24 mouse cellular contexts compared by ENCODE assay signal in genomic region chr5:101216837-101217571, GRCm38 (mm10).
DNase-seq lines count a peak whose midpoint lies in the region; ATAC-seq and TF ChIP-seq lines count a peak whose summit lies in the region.
"Had no signal": no experiment of that assay in that cellular context is flagged by ENCODE, and none has a peak within 500 bp of the region (broad histone marks: within the 10 kb centered on the region; RNA-seq: fewer than 3 reads in every experiment).

No protein-coding gene starts in this region.

- TF ChIP-seq POLR2A in embryonic fibroblast, embryonic 13.5 days (IDR thresholded peaks at IDR 0.05; ENCODE audit: low read depth, low read length) = no peak

- 90% methylated on average over 10 of the region's 10 CpGs for WGBS in midbrain, embryonic 10.5 days
- WGBS in kidney, embryonic 16.5 days = 87% methylated on average over 10 of the region's 10 CpGs
- 88% methylated on average over 10 of the region's 10 CpGs for WGBS in forebrain, embryonic 10.5 days

- H3K4me3 ChIP-seq in embryonic fibroblast, embryonic 13.5 days (ENCODE audit: insufficient read depth, low read length) = no peak overlapping the region
- no peak overlapping the region for H3K4me3 ChIP-seq in midbrain, embryonic 10.5 days
- H3K4me3 ChIP-seq in kidney, embryonic 16.5 days (ENCODE audit: low read length) = no peak overlapping the region
- no peak overlapping the region for H3K4me3 ChIP-seq in forebrain, embryonic 10.5 days
- H3K4me3 ChIP-seq: erythroblast, embryonic 14.5 days; heart, adult 2 months; heart, embryonic 10.5 days; hindbrain, embryonic 12.5 days; hindbrain, embryonic 15.5 days; intestine, embryonic 15.5 days had no signal

- H3K27me3 ChIP-seq in midbrain, embryonic 10.5 days (ENCODE audit: low read depth, poor library complexity, severe bottlenecking) = no peaks in the 10 kb centered on the region
- no peaks in the 10 kb centered on the region for H3K27me3 ChIP-seq in kidney, embryonic 16.5 days (ENCODE audit: insufficient read depth, low read length)
- no peaks in the 10 kb centered on the region for H3K27me3 ChIP-seq in forebrain, embryonic 10.5 days (ENCODE audit: poor library complexity, severe bottlenecking)
- H3K27me3 ChIP-seq: hindbrain, embryonic 12.5 days; hindbrain, embryonic 15.5 days; intestine, embryonic 15.5 days had no signal

- H3K9ac ChIP-seq in kidney, embryonic 16.5 days (replicated peaks; ENCODE audit: low read length) = no peak overlapping the region
- H3K9ac ChIP-seq: forebrain, postnatal 0 days; hindbrain, embryonic 12.5 days; hindbrain, embryonic 15.5 days; intestine, embryonic 15.5 days had no signal

- no peaks in the 10 kb centered on the region for H3K36me3 ChIP-seq in midbrain, embryonic 10.5 days
- no peaks in the 10 kb centered on the region for H3K36me3 ChIP-seq in kidney, embryonic 16.5 days (ENCODE audit: insufficient read depth, low read length)
- no peaks in the 10 kb centered on the region for H3K36me3 ChIP-seq in forebrain, embryonic 10.5 days (replicated peaks)
- H3K36me3 ChIP-seq: heart, embryonic 10.5 days; hindbrain, embryonic 12.5 days; hindbrain, embryonic 15.5 days; intestine, embryonic 15.5 days had no signal

- H3K4me1 ChIP-seq in embryonic fibroblast, embryonic 13.5 days (ENCODE audit: control insufficient read depth, insufficient read depth, low read length) = no peaks in the 10 kb centered on the region
- no peaks in the 10 kb centered on the region for H3K4me1 ChIP-seq in midbrain, embryonic 10.5 days
- H3K4me1 ChIP-seq in kidney, embryonic 16.5 days (ENCODE audit: insufficient read depth, low read length) = no peaks in the 10 kb centered on the region
- no peaks in the 10 kb centered on the region for H3K4me1 ChIP-seq in forebrain, embryonic 10.5 days
- H3K4me1 ChIP-seq: heart, embryonic 10.5 days; hindbrain, embryonic 12.5 days; hindbrain, embryonic 15.5 days; intestine, embryonic 15.5 days had no signal

- ATAC-seq in kidney, embryonic 16.5 days (ENCODE audit: low FRiP score, low TSS enrichment) = no peak
- ATAC-seq: forebrain, embryonic 14.5 days; forebrain, postnatal 0 days; intestine, embryonic 15.5 days had no signal

- peak overlapping the region; percentile 10; the same call in 1 of the 2 replicates for H3K27ac ChIP-seq in embryonic fibroblast, embryonic 13.5 days (ENCODE audit: insufficient read depth, low read length)
- no peak overlapping the region for H3K27ac ChIP-seq in midbrain, embryonic 10.5 days (replicated peaks)
- H3K27ac ChIP-seq in kidney, embryonic 16.5 days (ENCODE audit: low read length) = no peak overlapping the region
- H3K27ac ChIP-seq in forebrain, embryonic 10.5 days = no peak overlapping the region
- H3K27ac ChIP-seq: heart, adult 2 months; heart, embryonic 10.5 days; hindbrain, embryonic 12.5 days; hindbrain, embryonic 15.5 days; intestine, embryonic 15.5 days had no signal

- TF ChIP-seq CTCF in embryonic fibroblast, embryonic 13.5 days (IDR thresholded peaks at IDR 0.05; ENCODE audit: borderline replicate concordance, insufficient read depth, low read length) = no peak

- H3K4me2 ChIP-seq in kidney, embryonic 16.5 days (replicated peaks; ENCODE audit: low read depth, low read length) = no peak overlapping the region
- H3K4me2 ChIP-seq: hindbrain, embryonic 12.5 days; hindbrain, embryonic 15.5 days; intestine, embryonic 15.5 days had no signal

- peak; percentile 66 for DNase-seq in 3134 (ENCODE audit: extremely low read depth, insufficient read length, low spot score)
- DNase-seq in CD4-positive helper T cell, adult 2 months (ENCODE audit: low read depth, low spot score) = peak; percentile 14
- peak; percentile 90 for DNase-seq in NIH3T3 (ENCODE audit: low read depth)
- DNase-seq in midbrain, embryonic 10.5 days (ENCODE audit: low spot score) = no peak
- no peak for DNase-seq in forebrain, embryonic 10.5 days (ENCODE audit: extremely low spot score, low spot score)
- DNase-seq in thymus, postnatal 36 days = no peak
- DNase-seq: adrenal gland, adult 2 months; adrenal gland, postnatal 14 days; cerebellum, adult 11-12 months; cerebellum, adult 9-10 months; cerebellum, postnatal 14 days; forebrain, postnatal 0 days; gastrocnemius, postnatal 25 days; heart, adult 2 months; kidney, adult 11 months; kidney, adult 8-10 months had no signal

- H3K9me3 ChIP-seq in midbrain, embryonic 10.5 days (replicated peaks) = no peaks in the 10 kb centered on the region
- H3K9me3 ChIP-seq in kidney, embryonic 16.5 days (ENCODE audit: low read length) = no peaks in the 10 kb centered on the region
- no peaks in the 10 kb centered on the region for H3K9me3 ChIP-seq in forebrain, embryonic 10.5 days
- H3K9me3 ChIP-seq: heart, embryonic 10.5 days; hindbrain, embryonic 12.5 days; hindbrain, embryonic 15.5 days; intestine, embryonic 15.5 days had no signal

Comparison
In these comparisons a context has a peak if more than half of its experiments do, and no peak if none do; other contexts are left out.
1. DNase-seq: peak in 3134 (single experiment), CD4-positive helper T cell, adult 2 months (single experiment) and NIH3T3 (single experiment); none in midbrain, embryonic 10.5 days (single experiment), forebrain, embryonic 10.5 days (single experiment) and thymus, postnatal 36 days (0 of 2).